10 mouse cellular contexts compared by ENCODE assay signal in the genomic region with DNA sequence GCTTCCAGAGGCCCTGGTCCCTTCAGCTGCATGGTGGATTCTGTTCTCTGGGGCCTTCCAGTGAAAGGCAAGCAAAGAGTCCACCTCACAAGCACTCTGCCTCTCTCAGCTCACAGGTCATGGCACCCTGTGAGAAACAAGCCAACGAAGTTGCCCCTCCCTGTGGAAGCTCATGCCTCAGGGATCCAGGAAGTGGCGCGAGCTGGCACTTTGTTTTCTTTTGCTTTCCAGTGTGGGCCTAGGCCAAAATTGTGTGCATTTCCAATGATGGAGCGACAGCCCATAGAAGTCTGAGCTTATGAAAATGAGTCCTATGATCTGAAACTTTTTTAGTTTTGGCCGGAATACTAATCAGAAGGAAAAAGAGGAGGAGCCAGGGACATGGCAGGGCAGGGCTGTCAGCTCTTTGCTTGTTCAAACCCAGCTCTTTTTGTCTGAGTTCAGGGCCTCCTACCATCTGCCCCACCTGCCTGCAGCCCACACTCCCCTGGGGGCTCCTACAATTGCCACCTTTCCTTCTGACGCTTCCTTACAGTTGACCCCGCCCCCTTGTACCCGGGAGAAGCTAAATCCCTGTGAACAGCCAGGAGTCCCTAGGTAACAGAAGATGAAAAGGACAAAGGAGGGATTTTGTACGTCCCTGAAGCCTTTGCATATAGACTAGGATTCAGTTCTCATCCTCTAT. TPM values are rescaled to one million over a fixed set of nuclear protein-coding genes. Genes with fewer than 3 reads are reported as not detected.
A peak's percentile ranks its signal among the peaks of the same experiment; 100 is the strongest.
DNase-seq lines count a peak whose midpoint lies in the region; ATAC-seq and TF ChIP-seq lines count a peak whose summit lies in the region.
"Had no signal": no experiment of that assay in that cellular context is flagged by ENCODE, and none has a peak within 500 bp of the region (broad histone marks: within the 10 kb centered on the region; RNA-seq: fewer than 3 reads in every experiment).

No protein-coding gene starts in this region.

- no peak overlapping the region for H3K4me3 ChIP-seq in forebrain, embryonic 11.5 days (ENCODE audit: low read depth, low read length)
- H3K4me3 ChIP-seq in forebrain, embryonic 14.5 days (ENCODE audit: low read depth, low read length): no peak overlapping the region
- H3K4me3 ChIP-seq in layer of hippocampus, adult 2 months: no peak overlapping the region
- H3K4me3 ChIP-seq in midbrain, embryonic 13.5 days (replicated peaks): no peak overlapping the region
- H3K4me3 ChIP-seq: limb, embryonic 10.5 days had no signal

- no peak for TF ChIP-seq POLR2A in brain, embryonic 14.5 days (IDR thresholded peaks at IDR 0.05; ENCODE audit: borderline replicate concordance, extremely low read depth, insufficient read depth, insufficient read length, poor library complexity, severe bottlenecking)

- H3K27me3 ChIP-seq in forebrain, embryonic 11.5 days (ENCODE audit: control insufficient read depth, insufficient read depth, low read length): no peaks in the 10 kb centered on the region; the same call in 1 of the 2 replicates
- no peaks in the 10 kb centered on the region for H3K27me3 ChIP-seq in forebrain, embryonic 14.5 days (replicated peaks; ENCODE audit: control insufficient read depth, insufficient read depth, low read length)
- peaks cover 14% of the 10 kb centered on the region; the same call in 1 of the 2 replicates for H3K27me3 ChIP-seq in midbrain, embryonic 13.5 days

- DNase-seq in forebrain, embryonic 11.5 days (ENCODE audit: low spot score): no peak
- no peak for DNase-seq in forebrain, embryonic 14.5 days (ENCODE audit: low spot score)
- no peak for DNase-seq in layer of hippocampus, adult 2 months (ENCODE audit: low spot score in 2 of 2)
- DNase-seq in layer of hippocampus, postnatal 25 days (ENCODE audit: extremely low spot score in 1 of 2, low spot score in 1 of 2): no peak
- peak; percentile 30 for DNase-seq in brain, embryonic 14.5 days (ENCODE audit: low read depth)
- DNase-seq in cerebellum, adult 9-11 months: no peak
- DNase-seq in layer of hippocampus, adult 9-10 months (ENCODE audit: low spot score): no peak
- DNase-seq: cerebellum, adult 18-20 months had no signal

- no peak for TF ChIP-seq CTCF in layer of hippocampus, adult 2 months (conservative IDR thresholded peaks at IDR 0.05)
- TF ChIP-seq CTCF in brain, embryonic 14.5 days (IDR thresholded peaks at IDR 0.05; ENCODE audit: borderline replicate concordance, extremely low read depth, insufficient read depth, insufficient read length): no peak

- H3K4me1 ChIP-seq in forebrain, embryonic 11.5 days (replicated peaks; ENCODE audit: control insufficient read depth, insufficient read depth, low read length): no peaks in the 10 kb centered on the region; the same call in 1 of the 2 replicates
- H3K4me1 ChIP-seq in forebrain, embryonic 14.5 days (ENCODE audit: control insufficient read depth, insufficient read depth, low read length): no peaks in the 10 kb centered on the region
- H3K4me1 ChIP-seq in midbrain, embryonic 13.5 days (replicated peaks): peaks cover 19% of the 10 kb centered on the region
- H3K4me1 ChIP-seq: limb, embryonic 10.5 days had no signal

- no peak overlapping the region for H3K4me2 ChIP-seq in forebrain, embryonic 11.5 days (ENCODE audit: low read depth, low read length, severe bottlenecking)
- no peak overlapping the region for H3K4me2 ChIP-seq in forebrain, embryonic 14.5 days (ENCODE audit: low read length)
- no peak overlapping the region for H3K4me2 ChIP-seq in midbrain, embryonic 13.5 days (replicated peaks)

- peak; percentile 39 for ATAC-seq in forebrain, embryonic 11.5 days (replicated peaks; ENCODE audit: low FRiP score)
- ATAC-seq in forebrain, embryonic 14.5 days: no peak
- no peak for ATAC-seq in midbrain, embryonic 13.5 days

- WGBS in forebrain, embryonic 11.5 days: 40% methylated on average over 9 of the region's 9 CpGs
- WGBS in forebrain, embryonic 14.5 days: 45% methylated on average over 9 of the region's 9 CpGs
- 36% methylated on average over 9 of the region's 9 CpGs for WGBS in midbrain, embryonic 13.5 days

- H3K27ac ChIP-seq in forebrain, embryonic 11.5 days (ENCODE audit: low read depth, low read length): peak overlapping the region; percentile 46; the same call in 1 of the 2 replicates
- no peak overlapping the region for H3K27ac ChIP-seq in forebrain, embryonic 14.5 days (ENCODE audit: low read depth, low read length)
- H3K27ac ChIP-seq in layer of hippocampus, adult 2 months: peak overlapping the region; percentile 46; the same call in 1 of the 2 replicates
- H3K27ac ChIP-seq in midbrain, embryonic 13.5 days: peak overlapping the region; percentile 56
- H3K27ac ChIP-seq: limb, embryonic 10.5 days had no signal

- H3K9ac ChIP-seq in forebrain, embryonic 11.5 days (ENCODE audit: low read length): no peak overlapping the region
- H3K9ac ChIP-seq in forebrain, embryonic 14.5 days (ENCODE audit: low read length): no peak overlapping the region
- H3K9ac ChIP-seq in midbrain, embryonic 13.5 days (replicated peaks): no peak overlapping the region

- no peaks in the 10 kb centered on the region; the same call in 1 of the 2 replicates for H3K36me3 ChIP-seq in forebrain, embryonic 11.5 days (ENCODE audit: control insufficient read depth, insufficient read depth, low read length)
- peaks cover 3% of the 10 kb centered on the region; the same call in 1 of the 2 replicates for H3K36me3 ChIP-seq in forebrain, embryonic 14.5 days (ENCODE audit: control insufficient read depth, insufficient read depth, low read length)
- no peaks in the 10 kb centered on the region for H3K36me3 ChIP-seq in midbrain, embryonic 13.5 days
- H3K36me3 ChIP-seq: limb, embryonic 10.5 days had no signal

- H3K9me3 ChIP-seq in forebrain, embryonic 11.5 days (ENCODE audit: control insufficient read depth, low read length): no peaks in the 10 kb centered on the region
- no peaks in the 10 kb centered on the region for H3K9me3 ChIP-seq in forebrain, embryonic 14.5 days (replicated peaks; ENCODE audit: control insufficient read depth, low read length)
- no peaks in the 10 kb centered on the region for H3K9me3 ChIP-seq in midbrain, embryonic 13.5 days
- H3K9me3 ChIP-seq: limb, embryonic 10.5 days had no signal

RNA-seq across cellular contexts. Expression of gene Tmsb4x, which starts 2.9 kb away (rescaled TPM):
- 3,887 and 4,316 TPM in 2 replicates for polyA plus RNA-seq in forebrain, embryonic 11.5 days (2014; fragmentation: Nextera tagmentation; extraction: Ambion mirVana)
- polyA plus RNA-seq in forebrain, embryonic 14.5 days (2014; fragmentation: Nextera tagmentation; extraction: Ambion mirVana): 7,141 and 7,206 TPM in 2 replicates
- total RNA-seq in layer of hippocampus, adult 2 months (2021): 1,000 to 10,000 TPM; 1,652 to 1,714 TPM
- total RNA-seq in layer of hippocampus, postnatal 25 days (2021): 1,000 to 10,000 TPM; 1,648 to 1,826 TPM
- 2,684 and 2,801 TPM in 2 replicates for polyA plus RNA-seq in brain, embryonic 14.5 days (2012; rRNA removed)
- 6,172 and 6,685 TPM in 2 replicates for polyA plus RNA-seq in midbrain, embryonic 13.5 days (2015; fragmentation: Nextera tagmentation; extraction: Ambion mirVana)

RNA-seq across cellular contexts. Expression of gene Tlr8, which starts 52.1 kb away (rescaled TPM):
- polyA plus RNA-seq in forebrain, embryonic 11.5 days (2014; fragmentation: Nextera tagmentation; extraction: Ambion mirVana): 0.17 TPM in 1 of 2 replicates, not detected in the other
- polyA plus RNA-seq in forebrain, embryonic 14.5 days (2014; fragmentation: Nextera tagmentation; extraction: Ambion mirVana): 0.17 and 0.22 TPM in 2 replicates
- under 1 TPM; 0.15 to 0.33 TPM for total RNA-seq in layer of hippocampus, adult 2 months (2021)
- under 1 TPM; 0.14 to 0.20 TPM for total RNA-seq in layer of hippocampus, postnatal 25 days (2021)
- 0.06 and 0.14 TPM in 2 replicates for polyA plus RNA-seq in brain, embryonic 14.5 days (2012; rRNA removed)
- 0.04 TPM in 1 of 2 replicates, not detected in the other for polyA plus RNA-seq in midbrain, embryonic 13.5 days (2015; fragmentation: Nextera tagmentation; extraction: Ambion mirVana)
- polyA plus RNA-seq: limb, embryonic 10.5 days had no signal
